Mouse (Mus musculus): ENCODE measurements around the gene Tcam1. TPM values are rescaled to one million over a fixed set of nuclear protein-coding genes. Genes with fewer than 3 reads are reported as not detected.

Gene Tcam1
- total and polyA plus RNA-seq, 3 experiments = 4.6 to 8.9 TPM; not detected in 1

GRCm38 (mm10) chr11:106273311-106273684 lies 3.2 kb upstream of the Tcam1 start:
- H3K4me1 ChIP-seq (ENCODE audit: control insufficient read depth in 1 of 2, insufficient read depth in 2 of 2, low read length in 2 of 2) = peaks cover 0 to 37% of the 10 kb centered on the region in 2 experiments; a peak in 3 of 4 replicates
- H3K27ac ChIP-seq (ENCODE audit: control insufficient read depth, low read depth, low read length) = peak overlapping the region; percentile 69

GRCm38 (mm10) chr11:106273811-106274210 lies 2.7 kb upstream of the Tcam1 start:
- H3K9ac ChIP-seq (ENCODE audit: control insufficient read depth, low read depth, low read length, poor library complexity, severe bottlenecking) = peak overlapping the region; percentile 75
- H3K27ac ChIP-seq (ENCODE audit: control insufficient read depth, low read depth, low read length) = peak overlapping the region; percentile 69; the same call in 1 of the 2 replicates

More at GRCm38 (mm10) chr11:106273311-106273684, 3.2 kb upstream of the Tcam1 start:
- Histone ChIP-seq H3K27me3 (ENCODE audit: control insufficient read depth in 1 of 2, insufficient read depth in 2 of 2, low read length in 2 of 2) (no peaks in the 10 kb centered on the region), H3K9ac (ENCODE audit: control insufficient read depth, low read depth, low read length, poor library complexity, severe bottlenecking) (peak overlapping the region; percentile 75), H3K9me3 (replicated peaks; ENCODE audit: insufficient read depth, low read length) (no peaks in the 10 kb centered on the region), H3K36me3 (ENCODE audit: control insufficient read depth in 1 of 2, insufficient read depth in 2 of 2, low read length in 2 of 2) (peaks cover 0 to 18% of the 10 kb centered on the region in 2 experiments; a peak in 2 of 4 replicates), H3K4me3 (ENCODE audit: control insufficient read depth in 1 of 2, insufficient read depth in 1 of 2, low read depth in 2 of 2, low read length in 2 of 2) (peak overlapping the region; percentile 34 to 75), H3K79me2 (ENCODE audit: control insufficient read depth, insufficient read depth, low read length, poor library complexity) (peaks cover 41% of the 10 kb centered on the region)
- TF ChIP-seq BHLHE40 (IDR thresholded peaks at IDR 0.05; ENCODE audit: borderline replicate concordance, low read depth, low read length) (no peak), SMC3 (IDR thresholded peaks at IDR 0.05; ENCODE audit: low read depth, low read length) (no peak), ELF1 (IDR thresholded peaks at IDR 0.05; ENCODE audit: low read depth, low read length) (no peak), KAT2A (conservative IDR thresholded peaks at IDR 0.05; ENCODE audit: low read depth, low read length) (no peak), MXI1 (IDR thresholded peaks at IDR 0.05; ENCODE audit: low read depth, low read length) (no peak), UBTF (IDR thresholded peaks at IDR 0.05; ENCODE audit: borderline replicate concordance, insufficient read depth, low read depth, low read length) (no peak), EP300 (IDR thresholded peaks at IDR 0.05; ENCODE audit: low read depth in 1 of 2, low read length in 2 of 2) (no peak), ZNF384 (IDR thresholded peaks at IDR 0.05; ENCODE audit: low read depth, low read length) (no peak), MEF2A (IDR thresholded peaks at IDR 0.05; ENCODE audit: extremely low read depth, insufficient replicate concordance, low read depth, low read length, poor library complexity, severe bottlenecking) (no peak), GABPA (IDR thresholded peaks at IDR 0.05; ENCODE audit: low read depth, low read length) (no peak), HCFC1 (IDR thresholded peaks at IDR 0.05; ENCODE audit: low read depth, low read length) (no peak), CHD2 (IDR thresholded peaks at IDR 0.05; ENCODE audit: low read length) (no peak), ZC3H11A (IDR thresholded peaks at IDR 0.05; ENCODE audit: low read depth, low read length) (no peak), USF2 (IDR thresholded peaks at IDR 0.05; ENCODE audit: borderline replicate concordance in 1 of 2, insufficient read depth in 1 of 2, low read depth in 1 of 2, low read length in 2 of 2) (no peak), SIN3A (IDR thresholded peaks at IDR 0.05; ENCODE audit: low read length) (no peak), MAX (IDR thresholded peaks at IDR 0.05; ENCODE audit: low read length) (no peak), POLR2AphosphoS2 (IDR thresholded peaks at IDR 0.05; ENCODE audit: low read length) (no peak), TCF12 (IDR thresholded peaks at IDR 0.05; ENCODE audit: low read depth, low read length) (no peak), CHD1 (IDR thresholded peaks at IDR 0.05; ENCODE audit: low read depth, low read length) (no peak)
- no peak for DNase-seq (ENCODE audit: low read depth, low spot score)

More at GRCm38 (mm10) chr11:106273811-106274210, 2.7 kb upstream of the Tcam1 start:
- peaks cover 0 to 36% of the 10 kb centered on the region in 2 experiments; a peak in 3 of 4 replicates for H3K4me1 ChIP-seq (ENCODE audit: control insufficient read depth in 1 of 2, insufficient read depth in 2 of 2, low read length in 2 of 2)
- TF ChIP-seq ETS1 (IDR thresholded peaks at IDR 0.05; ENCODE audit: low read depth, low read length) (no peak), POLR2A (IDR thresholded peaks at IDR 0.05; ENCODE audit: control insufficient read depth in 1 of 2, insufficient read depth in 1 of 2, low read depth in 1 of 2, low read length in 2 of 2, poor library complexity in 1 of 2) (no peak), ELF1 (IDR thresholded peaks at IDR 0.05; ENCODE audit: low read depth, low read length) (no peak), NELFE (IDR thresholded peaks at IDR 0.05; ENCODE audit: low read depth, low read length) (no peak), MAX (IDR thresholded peaks at IDR 0.05; ENCODE audit: low read length) (no peak), RAD21 (IDR thresholded peaks at IDR 0.05; ENCODE audit: low read depth, low read length) (no peak), MAFK (IDR thresholded peaks at IDR 0.05; ENCODE audit: borderline replicate concordance, low read depth, low read length) (no peak), RCOR1 (IDR thresholded peaks at IDR 0.05; ENCODE audit: low read depth, low read length) (no peak)
- H3K9me3 ChIP-seq (replicated peaks; ENCODE audit: insufficient read depth, low read length) = no peaks in the 10 kb centered on the region
- H3K4me3 ChIP-seq (ENCODE audit: control insufficient read depth in 1 of 2, insufficient read depth in 1 of 2, low read depth in 2 of 2, low read length in 2 of 2) = peak overlapping the region in 1 of 2 experiments; percentile 75; a peak in 2 of 4 replicates
- H3K36me3 ChIP-seq (ENCODE audit: control insufficient read depth in 1 of 2, insufficient read depth in 2 of 2, low read length in 2 of 2) = peaks cover 0 to 18% of the 10 kb centered on the region in 2 experiments; a peak in 2 of 4 replicates
- H3K79me2 ChIP-seq (ENCODE audit: control insufficient read depth, insufficient read depth, low read length, poor library complexity) = peaks cover 38% of the 10 kb centered on the region
- no peaks in the 10 kb centered on the region for H3K27me3 ChIP-seq (ENCODE audit: control insufficient read depth in 1 of 2, insufficient read depth in 2 of 2, low read length in 2 of 2)
- no peak for DNase-seq (ENCODE audit: low read depth, low spot score)
